Mouse (Mus musculus): ENCODE data around the gene Cntnap2.

Gene Cntnap2

DNA sequence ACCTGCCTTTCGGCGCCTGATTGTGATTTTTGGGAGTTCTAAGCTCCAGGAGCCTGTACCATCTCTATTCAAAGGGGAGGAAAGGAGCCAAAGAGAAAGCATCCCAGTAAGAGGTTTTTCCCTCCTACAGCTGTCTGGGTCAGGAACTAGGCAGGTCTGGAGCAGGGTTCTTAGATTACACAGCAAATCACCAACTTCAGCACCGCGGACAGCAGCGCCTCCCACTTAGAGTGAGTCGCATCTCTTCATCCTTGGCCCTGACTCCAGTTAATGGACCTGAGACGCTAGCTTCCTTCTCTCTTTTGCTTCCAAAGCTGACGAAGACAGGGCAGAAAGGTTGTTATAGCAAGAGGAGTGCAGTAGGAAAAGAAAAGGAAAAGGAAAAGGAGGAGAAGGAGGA, at the start of gene Cntnap2:
Gene Cntnap2, plus strand, starts transcription at position 267 of the 400 bp plus-strand sequence.
- peak; percentile 30 for DNase-seq (ENCODE audit: low read depth)

DNA sequence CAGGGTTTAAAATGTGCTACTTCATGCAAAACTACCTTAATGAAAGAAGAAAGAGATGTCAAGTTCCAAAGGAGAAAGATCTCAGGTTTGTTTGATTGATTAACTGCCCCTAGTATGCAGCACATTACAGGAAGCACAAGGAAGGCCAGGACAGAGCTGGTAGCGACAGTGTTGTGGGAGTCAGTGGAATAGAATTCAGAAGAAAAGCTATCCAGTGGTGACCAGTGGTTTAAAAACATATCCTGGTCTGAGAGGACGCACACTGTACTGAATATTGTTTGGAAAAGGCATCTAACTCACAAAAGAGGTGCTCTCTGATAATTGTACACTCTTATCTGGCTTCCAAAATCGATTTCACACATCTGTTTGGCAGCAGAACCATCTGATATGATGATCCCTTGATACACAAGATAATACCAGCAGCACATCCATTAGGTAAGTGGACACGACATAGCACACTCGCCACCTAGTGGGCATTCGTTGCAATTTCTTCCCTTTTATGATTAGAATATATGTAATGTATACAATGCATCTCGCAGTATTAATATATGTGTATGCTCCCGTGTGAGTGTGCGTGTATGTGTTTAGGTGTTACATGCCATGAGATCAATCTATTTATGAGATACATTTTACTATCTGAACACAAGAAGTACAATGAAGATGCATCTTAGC, 33.0 kb upstream of the Cntnap2 start:
- DNase-seq (ENCODE audit: low read depth) = peak; percentile 6

DNA sequence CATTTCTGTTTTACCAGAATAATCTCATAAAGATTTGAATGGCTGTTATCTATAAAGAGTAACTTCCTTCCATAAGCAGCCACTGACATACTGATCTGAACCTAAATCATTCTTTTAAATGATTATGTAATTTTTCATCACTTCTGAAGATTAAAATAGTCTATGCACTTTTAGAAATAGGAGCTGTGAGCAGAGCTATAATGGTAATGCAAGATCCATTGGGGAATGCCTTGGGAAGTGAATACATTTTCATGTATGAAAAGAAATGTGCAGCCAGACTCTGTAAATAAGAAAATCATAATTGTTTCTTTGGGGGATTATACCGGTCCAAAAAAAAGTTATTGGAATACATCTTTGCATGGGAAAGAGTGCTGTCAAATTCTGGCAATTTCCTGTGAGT, 19.7 kb upstream of the Cntnap2 start:
- DNase-seq (ENCODE audit: low read depth) = no peak

DNA sequence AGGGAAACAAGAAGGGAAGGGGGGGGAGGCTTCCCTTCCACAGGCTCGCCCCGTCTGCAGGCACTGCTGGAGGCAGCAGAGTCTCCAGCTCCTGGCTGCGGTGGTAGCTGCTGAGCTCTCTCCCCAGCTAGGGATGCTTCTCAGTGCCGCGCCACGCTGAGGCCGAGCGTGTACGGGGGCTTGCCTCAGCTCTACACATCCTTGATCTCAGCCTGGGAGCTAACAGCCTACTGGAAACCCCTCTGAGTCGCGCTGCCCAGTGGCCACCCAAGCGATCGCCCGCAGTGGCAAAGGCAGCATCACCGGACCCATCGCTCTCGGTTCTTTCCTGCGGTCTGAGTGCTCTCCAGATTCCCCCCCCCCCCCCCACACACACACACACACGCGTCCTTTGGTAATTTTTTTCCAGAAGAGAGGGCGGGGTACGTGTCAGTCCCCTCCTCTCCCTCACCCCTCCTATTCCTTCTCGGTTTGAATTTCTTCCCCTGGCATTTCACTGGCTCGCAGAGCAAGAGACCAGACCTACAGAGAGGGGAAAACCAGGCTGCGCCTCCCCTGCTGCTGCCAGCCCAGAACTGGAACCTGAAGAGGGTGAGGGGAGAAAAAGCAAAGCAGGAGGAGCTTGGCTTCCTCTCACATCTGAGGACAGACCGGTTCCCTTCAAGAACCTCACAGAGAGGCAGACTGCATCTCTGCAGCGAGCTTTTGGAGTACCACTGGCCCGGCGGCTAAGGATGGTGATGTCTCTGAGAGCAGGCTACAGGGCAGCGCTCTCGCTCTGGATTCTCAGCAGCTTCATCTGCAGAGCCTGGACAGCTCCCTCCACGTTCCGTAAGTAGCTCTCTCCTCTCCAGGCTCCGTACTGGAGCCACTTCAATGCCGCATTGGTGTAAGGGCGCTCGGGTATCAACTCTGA, 657 bp downstream of the Cntnap2 start:
- no peak for DNase-seq (ENCODE audit: low read depth)

DNA sequence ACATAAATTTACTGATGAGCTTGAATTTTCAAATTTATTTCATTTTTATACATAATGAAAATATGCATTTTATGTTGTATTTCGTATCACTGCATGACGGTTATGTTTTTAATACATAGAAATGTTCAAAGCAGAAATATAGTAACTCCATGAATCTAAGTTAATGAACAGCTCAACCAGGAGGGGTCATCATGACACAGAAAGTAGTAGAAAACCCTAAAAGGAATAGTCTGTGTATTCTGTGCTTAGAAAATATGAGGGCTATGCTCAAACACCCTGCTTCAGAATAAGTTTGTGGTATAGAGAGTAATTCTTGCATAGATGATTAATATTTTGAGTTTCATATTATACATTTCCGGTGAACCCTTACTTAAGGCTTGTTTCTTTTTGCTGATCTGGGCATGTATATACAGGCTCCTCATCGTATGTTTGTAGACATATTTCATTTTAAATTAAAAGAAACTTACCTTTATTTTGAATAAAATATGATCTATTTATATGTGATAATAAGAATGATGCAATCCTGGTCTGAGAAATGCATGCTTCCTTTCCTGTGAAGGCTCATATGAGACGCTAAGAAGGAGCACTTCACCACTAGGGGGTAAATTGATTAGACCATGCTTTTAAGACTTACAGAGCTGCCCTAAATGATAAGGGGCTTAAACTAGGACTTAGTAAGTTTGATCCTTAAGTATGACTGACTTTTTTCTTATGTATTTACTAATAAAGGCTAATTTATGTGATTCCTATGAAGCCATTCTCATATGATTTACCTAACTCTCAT, 3.2 kb downstream of the Cntnap2 start:
- DNase-seq (ENCODE audit: low read depth) = no peak

DNA sequence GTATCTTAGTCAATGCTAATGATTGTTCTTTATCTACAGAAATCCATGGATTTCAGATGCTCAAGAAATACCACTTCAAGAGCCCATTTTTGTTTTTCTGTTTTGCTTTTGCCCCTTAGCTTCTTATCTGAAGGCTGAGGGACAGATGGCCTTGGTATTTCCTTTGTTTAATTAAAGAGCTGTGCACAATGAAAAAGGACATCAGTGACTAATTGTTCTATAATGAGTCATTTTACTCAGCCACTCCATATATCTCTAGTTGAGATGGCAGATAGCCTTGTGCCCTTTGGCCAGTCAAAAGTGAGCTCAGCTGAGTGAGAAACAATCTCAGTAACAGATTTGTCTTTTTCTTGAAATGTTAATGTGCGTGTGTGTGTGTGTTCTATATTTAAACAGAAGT, 29.1 kb downstream of the Cntnap2 start:
- no peak for DNase-seq (ENCODE audit: low read depth)

DNA sequence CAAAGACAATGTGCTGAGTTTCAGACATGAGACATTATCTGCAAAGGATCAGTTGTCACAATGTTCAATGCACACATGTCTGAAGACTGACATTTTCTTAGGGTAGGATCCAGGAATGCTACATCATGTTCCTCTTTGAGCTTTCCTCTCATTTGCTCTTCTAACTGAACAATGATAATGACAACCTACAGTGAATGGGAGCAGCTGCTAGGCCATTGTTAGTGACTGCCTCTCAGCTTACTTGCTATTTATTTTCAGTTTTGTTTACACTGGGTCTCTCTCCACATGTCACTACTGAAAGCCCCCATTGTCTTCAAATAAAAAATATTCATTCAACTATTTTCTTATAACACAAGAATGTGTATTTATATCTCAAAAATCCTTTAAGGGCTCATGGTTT, 54.5 kb downstream of the Cntnap2 start:
- DNase-seq (ENCODE audit: low read depth) = no peak

DNA sequence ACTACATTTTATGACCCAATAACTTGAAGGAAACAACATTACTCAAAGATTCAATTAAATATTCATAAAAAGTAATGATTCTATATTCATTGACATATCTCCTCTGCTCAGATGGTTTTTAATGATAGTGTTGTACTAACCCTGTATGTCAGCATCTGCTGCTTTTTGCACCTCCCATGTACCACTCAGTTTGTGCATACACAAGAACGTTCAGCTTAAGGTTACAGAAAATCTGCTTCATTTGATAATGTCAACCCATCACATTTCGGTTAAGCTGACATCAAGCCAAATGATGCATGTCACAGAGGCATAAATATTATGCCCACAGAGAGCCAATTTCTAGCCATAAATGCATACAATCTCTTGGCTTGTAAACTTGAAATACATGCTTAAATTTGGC, 85.7 kb downstream of the Cntnap2 start:
- DNase-seq (ENCODE audit: low read depth) = no peak

DNA sequence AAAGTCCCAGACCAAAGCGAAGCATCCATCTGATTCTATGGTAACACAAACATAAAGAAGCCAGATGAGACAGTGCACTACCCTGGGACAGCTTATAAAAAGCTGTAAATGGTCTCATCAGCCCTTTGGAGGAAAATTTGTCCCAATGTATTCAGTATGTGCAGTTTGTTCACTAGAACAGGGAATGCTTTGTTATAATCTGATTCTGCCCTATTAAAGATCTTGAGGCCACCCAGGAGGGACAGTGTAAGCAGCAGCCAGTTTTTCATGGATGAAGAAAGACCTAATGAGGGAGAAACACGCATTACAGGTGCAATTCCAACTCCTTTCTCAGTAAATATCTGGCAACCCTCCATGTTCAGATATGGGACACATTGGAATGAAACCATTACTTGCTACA, 145.9 kb downstream of the Cntnap2 start:
- no peak for DNase-seq (ENCODE audit: low read depth)

DNA sequence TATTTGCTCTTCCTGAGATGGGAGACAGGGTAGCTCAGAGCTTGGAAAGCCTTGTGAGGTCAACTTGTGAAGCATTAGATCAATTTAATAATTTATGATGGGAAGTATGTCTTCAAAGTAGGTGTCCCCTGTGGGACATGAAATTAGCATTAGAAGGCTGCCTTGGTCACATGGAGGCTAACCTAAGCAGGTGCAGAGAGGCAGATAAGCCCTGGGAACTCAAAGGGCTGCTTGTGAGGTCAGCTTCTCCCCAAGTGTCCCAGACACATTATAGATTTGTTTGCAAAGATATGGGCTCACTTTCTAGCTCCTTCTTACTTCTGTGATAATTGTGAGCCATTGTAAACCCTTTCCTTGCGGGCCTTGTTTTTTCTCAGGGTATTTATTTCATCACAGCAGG, 155.2 kb downstream of the Cntnap2 start:
- DNase-seq (ENCODE audit: low read depth) = no peak

DNA sequence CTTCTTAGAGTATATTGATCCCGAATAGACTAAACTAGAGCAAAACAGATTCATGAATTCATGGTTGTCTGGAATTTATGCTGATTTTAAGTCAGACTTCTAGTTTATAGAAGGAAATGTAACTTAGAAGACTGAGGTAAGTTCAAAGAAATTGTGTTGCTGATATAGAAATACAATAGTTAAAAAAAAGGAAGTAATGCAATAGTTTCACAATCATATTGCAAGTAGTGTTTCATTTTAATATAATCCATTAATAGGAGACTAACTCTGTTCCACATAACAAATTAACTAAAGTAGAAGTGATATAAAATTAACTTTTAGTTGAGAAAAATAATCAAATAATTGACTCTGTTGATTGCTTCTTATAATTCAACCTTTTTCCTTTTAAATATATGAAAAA, 169.8 kb downstream of the Cntnap2 start:
- DNase-seq (ENCODE audit: low read depth) = no peak

DNA sequence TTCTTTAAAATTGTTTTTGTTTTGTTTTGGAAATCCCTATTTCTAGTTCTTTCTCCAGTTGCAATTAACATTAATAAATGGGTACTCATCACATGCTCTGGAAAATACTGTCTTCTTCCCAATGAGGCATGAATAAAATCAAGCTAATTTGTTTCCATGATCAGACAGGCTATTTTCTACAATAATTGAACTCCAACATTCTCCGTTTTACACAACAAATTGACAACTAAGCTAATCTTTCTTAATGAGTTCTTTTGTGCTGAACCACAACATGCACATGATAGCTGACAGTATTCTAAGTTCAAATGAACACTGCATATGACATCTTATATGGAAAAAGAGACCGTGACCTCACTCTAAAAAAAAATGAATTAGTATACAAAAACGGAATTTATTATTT, 173.4 kb downstream of the Cntnap2 start:
- no peak for DNase-seq (ENCODE audit: low read depth)

DNA sequence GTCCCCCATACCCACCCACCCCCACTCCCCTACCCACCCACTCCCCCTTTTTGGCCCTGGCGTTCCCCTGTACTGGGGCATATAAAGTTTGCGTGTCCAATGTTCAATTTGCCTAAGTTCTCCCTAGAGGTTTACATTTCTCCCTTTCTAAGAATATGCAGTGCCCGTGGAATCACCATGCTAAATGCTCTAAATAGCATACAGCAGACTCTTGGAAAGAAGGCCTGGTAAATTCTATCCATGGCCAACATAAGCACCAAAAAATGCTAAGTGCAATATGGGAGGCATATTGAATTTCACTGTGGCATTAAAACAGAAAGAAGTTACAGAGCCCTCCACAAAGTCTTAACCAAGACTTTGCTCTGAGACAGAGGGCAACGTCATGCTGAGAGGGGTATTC, 177.4 kb downstream of the Cntnap2 start:
- no peak for DNase-seq (ENCODE audit: low read depth)

DNA sequence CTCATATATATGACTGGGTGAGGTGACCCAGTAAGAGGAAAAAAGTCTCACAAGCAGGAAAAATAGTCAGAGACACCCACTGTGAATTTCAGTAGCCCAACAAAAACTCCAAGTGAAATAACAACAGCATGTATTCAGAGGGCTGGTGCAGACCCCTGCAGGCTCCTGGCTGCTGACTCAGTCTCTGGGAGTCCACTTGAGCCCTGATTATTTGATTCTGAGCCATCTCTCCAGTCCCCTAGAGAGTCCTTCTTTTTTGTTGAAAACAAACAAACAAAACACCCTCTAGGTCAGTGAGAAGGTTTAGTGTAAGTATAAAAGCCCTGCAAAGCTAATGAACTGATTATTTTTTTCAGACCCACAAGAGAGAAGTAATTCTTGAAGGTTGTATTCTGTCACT, 179.0 kb downstream of the Cntnap2 start:
- DNase-seq (ENCODE audit: low read depth) = no peak

DNA sequence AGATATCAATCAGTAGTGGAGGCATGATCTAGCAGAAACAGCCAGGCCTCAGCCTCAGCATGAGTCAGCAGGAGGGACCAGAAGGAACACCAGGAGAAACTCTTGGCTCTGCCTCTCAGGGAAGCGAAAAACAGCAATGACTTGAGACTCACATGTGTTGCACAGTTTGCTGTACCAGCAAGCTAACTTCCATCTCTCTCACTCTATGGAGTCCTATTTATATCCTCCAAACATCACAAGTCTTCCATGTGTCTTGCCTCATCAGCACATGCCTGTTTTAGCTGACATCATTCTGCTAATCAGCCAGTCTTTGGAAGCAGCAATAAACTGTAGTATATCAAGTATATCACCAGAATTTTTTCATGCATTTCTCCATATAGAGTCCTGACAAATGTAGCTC, 182.1 kb downstream of the Cntnap2 start:
- DNase-seq (ENCODE audit: low read depth) = no peak

DNA sequence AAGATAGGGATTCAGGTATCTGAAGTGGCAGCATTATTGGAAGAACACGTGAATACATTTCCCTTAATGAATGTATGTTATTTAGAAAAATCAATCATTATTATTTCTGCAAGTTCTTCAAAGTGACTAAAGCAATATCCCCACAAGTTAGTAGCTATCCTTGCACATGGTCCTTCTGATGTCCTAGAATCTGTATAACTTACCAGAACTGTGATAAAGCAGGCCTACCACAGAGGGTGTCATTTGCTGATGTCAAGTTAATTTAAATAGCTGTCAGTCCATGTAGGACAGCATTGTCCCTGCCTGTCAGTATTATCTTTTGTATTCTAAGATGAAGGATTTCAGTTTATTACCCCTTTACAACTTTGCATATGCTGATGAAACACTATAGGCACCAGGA, 185.5 kb downstream of the Cntnap2 start:
- no peak for DNase-seq (ENCODE audit: low read depth)

DNA sequence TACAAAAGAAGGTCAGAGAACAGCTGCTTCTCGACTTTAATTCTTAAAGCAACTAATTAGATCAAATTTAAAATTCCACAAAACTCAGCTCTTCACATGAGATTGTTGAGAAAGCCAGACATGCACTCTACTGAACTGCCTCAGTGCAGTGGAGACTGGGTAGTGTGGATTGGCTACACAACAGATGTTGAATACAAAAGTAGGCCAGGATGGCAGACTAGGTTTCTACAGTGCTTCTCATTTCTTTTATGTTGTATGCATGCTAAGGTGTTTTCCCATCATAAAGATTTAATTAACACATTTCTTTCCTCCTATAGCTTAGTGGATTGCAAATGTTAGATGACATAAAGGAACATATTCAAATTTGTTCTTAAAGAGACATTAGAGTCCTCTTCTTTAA, 198.9 kb downstream of the Cntnap2 start:
- DNase-seq (ENCODE audit: low read depth) = no peak

DNA sequence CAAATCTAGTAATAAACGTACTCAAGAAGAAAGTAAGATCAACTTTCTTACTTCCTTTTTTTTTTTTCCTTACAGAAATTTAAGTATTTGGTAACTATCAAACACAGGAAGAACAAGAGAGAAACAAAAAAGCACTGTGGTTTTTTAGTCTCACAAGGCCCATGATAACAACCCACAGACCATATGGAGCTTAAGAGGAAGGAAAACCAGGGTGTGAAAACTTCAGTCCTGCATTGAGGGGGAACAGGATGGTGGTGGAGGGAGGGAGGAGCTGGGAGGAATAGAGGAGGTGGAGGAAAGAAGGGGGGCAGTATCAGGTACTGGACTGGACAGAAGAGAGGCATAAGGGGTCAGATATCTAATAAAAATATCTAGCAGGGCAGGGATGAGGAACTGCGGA, 212.4 kb downstream of the Cntnap2 start:
- peak; percentile 26 for DNase-seq (ENCODE audit: low read depth)

DNA sequence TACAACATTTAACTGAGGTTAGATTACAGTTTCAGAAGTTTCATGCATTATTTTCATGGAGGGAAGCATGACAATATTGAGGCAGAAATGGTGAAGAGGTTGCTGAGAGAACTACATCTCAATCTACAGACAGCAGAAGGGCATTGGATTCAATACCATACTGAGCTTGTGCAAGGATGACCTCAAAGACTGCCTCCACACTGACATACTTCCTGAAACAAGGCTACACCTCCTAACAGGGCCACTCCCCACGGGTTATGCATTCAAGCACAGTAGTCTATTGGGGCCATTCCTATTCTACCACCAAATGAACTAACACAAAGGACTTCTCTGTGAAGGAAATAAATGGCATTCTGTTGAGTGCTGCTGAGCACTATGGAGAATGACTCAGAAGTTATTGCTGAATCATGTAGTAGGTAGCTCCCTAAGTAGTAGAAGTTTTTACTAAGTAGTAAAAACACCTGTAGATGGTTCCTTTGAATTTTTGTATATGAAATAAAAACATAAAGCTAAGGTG, 214.2 kb downstream of the Cntnap2 start:
- DNase-seq (ENCODE audit: low read depth) = no peak

DNA sequence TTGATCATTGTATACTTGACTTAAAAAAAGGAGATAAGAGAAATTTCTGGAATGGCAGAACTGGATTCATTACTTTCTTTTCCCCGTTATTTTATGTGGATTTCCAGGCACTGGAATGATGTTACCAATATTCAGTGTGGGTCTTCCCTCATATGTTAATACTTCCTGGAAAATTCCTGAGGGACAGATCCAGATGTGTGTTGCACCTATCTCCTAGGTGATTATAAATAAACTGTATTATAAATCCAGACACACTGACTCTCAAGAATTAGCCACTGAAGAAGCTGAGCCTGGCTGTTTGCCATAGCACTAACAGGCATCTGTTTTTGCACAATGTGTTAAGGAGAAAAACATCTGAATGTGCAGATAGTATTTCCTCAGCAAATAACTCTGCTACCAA, 231.0 kb downstream of the Cntnap2 start:
- DNase-seq (ENCODE audit: low read depth) = no peak

DNA sequence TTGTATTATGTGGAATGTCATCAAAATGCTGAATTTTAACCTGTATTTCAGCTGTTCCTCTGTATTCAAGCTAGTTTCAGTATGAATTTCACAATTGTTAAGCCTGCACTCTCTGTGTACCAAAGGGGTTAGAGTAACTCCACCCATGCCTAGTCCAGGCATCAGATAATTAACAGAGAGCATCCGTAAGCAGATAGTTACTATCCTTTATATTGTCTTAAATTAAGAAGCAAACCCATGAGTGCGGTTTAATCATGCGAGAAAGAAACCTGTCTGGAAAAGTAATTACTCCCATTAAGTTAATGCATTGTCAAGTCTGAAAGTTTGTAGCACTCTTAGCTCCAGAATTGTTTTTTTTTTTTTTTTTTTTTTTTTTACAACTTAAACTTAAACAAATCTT, 258.3 kb downstream of the Cntnap2 start:
- no peak for DNase-seq (ENCODE audit: low read depth)

DNA sequence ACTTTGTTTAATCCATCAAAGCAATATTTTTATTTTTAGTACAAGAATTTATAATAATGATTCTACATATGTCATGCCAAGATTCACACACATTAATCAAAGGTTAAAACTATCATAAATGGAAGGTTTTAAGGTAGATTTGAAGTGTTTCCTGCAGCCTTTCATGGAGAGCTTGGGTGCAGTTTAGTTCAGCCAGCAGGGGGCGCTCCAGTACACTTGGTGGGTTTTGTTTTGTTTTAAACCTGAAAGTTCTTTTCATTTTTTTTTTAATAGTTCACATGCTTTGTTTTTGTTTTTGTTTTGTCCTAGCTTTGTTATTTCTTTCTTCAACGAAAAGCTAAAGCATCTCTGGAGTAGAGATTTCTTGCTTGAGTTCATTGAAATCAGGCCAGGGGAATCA, 264.3 kb downstream of the Cntnap2 start:
- DNase-seq (ENCODE audit: low read depth) = no peak

Data from c-Kit-positive CD71-negative TER-119-negative erythroid progenitor cells, embryonic 14.5 days (primary cell).